Mouse (Mus musculus) c-Kit-positive CD71-negative TER-119-negative erythroid progenitor cells, embryonic 14.5 days (primary cell): ENCODE data around the gene Eya3.
"Not testable (repeated sequence)": the region's sequence is repeated elsewhere in the genome, so short reads cannot be mapped to it uniquely, and the experiment has no call there.

Experiments
- DNase-seq: peaks from one replicate; pipeline ENCODE4 v3.0.0-alpha.2; 2013; ENCODE audit warnings: low read depth

Gene Eya3

GRCm38 (mm10) chr4:132647439-132647838 lies 8.7 kb downstream of the Eya3 start:
- DNase-seq = no peak

DNA sequence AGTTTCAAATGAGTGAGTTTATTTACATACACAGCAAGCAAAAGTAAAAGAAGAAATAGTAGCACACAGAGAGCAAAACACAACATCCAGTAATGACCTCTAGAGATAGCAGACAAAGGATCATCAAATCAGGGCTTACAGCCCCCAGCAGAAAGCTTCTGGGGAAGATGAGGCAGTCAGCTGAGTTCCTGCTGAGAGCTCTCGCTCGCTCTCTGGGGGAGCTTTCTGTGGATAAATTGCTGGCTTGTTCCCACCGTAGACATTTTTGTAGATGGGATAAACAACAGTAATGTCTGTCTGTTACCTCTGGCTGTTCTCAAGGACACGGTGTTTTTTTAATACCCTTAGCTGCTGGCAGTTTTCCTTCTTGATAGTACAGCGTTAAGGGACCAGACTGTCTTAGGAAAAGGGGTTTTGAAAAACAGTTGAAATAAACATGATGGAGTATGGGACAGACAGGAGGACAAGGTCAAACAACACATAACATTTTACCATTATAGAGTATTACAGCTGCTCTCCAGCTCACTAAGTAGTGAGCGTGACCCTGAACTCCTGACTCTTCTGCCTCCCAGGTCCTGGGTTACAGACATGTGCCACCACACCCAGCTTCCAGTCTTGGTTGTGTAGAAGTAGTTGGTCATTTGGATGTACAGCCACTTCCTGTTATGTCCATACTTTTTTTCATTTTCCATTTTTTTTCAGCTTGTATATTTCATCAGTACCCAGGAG lies 10.6 kb downstream of the Eya3 start:
- DNase-seq = no peak

DNA sequence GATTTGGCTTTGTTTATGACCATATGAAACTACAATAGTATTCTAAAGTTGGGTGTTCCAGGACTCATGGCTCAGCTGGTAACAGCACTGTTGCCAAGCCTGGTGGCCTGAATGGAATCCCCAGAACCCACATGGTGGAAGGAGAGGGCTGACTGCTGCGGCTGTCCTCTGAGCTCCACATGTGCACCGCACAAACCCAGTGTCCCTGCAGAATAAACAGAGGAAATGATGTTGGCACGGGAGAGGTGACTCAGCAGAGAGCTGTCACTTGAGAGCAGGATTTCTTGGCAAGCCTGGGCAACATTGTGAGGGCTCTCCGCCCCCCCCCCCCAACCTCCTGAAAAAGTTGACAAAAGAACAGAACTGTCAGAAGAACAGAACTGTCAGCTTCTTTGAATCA lies 14.1 kb downstream of the Eya3 start:
- DNase-seq = peak; percentile 26

GRCm38 (mm10) chr4:132653799-132654198 lies 15.0 kb downstream of the Eya3 start:
- DNase-seq = no peak

DNA sequence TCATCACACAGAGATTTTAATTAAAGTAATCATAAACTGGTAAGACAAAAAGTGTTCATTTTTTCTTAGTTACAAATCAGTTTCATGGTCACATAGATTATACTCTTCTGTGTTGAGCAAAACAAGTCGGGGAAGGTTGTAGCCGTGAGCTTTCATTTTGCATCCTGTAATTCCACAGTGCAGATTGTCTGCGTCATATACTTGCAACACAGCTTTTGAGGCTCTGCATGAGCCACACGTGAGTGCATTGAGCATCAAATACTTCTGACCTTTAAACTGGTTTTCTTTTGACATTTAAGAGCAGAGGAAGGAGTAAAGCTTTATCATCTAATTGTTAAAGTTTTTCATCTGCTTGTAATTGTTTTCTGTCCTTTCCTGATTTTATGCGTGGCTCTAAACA lies 16.5 kb downstream of the Eya3 start:
- DNase-seq = no peak

GRCm38 (mm10) chr4:132659106-132659505 lies 20.3 kb downstream of the Eya3 start:
- no peak for DNase-seq

- DNase-seq = no peak
Measured at GRCm38 (mm10) chr4:132672697-132673096, 33.9 kb downstream of the Eya3 start.

DNA sequence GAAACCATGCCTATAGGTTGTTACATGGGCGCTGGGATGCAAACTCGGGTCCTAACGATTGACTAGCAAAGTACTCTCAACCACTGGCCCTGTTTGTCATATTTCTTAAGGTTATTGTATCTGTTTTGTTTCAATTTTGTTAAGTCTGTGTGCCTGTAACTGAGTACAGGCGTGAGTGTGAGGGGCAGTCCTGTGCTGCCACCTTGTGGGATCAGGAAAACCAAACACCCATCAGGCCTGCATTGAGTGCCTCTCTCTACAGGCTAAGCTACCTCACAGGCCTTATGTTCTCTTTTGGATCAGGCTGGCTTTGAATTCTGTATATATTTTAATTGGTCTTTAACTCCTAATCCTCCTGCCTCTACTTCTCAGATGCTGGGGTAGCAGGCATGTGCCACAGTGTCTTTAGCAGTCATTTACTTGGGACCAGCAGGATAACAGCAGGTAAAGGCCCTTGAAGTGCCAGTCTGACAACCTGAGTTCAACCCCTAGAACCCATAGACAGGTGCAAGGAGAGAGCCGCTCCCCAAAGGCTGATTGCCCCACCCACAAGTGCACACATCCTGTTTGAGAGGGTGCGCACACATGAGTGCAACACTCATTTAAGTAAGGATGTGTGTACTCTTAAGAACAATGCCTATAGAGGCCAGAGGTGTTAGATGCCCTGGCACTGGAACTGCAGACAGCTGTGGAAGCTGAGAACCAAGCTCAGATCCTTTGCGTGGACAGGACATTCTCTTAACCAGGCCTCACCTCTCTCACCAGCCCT lies 38.2 kb downstream of the Eya3 start:
- peak; percentile 29 for DNase-seq

DNA sequence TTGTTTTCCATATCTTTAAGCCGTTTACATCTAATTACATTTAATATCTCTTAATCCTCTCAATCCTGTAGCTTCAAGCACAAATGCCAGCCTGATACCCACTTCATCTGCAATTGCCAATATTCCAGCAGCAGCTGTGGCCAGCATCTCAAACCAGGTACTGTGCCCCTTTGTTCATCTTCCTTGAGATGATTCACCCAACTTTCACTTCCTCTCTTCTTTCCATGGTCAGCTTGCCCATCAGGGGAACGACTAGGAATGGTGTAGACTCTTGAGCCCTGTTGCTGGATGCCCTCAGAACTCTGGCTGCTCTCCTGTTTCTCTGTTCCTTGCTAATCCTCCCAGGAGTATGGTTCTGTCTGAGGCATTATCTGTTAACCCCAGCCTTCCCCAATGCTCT lies 50.8 kb downstream of the Eya3 start:
- no peak for DNase-seq

DNA sequence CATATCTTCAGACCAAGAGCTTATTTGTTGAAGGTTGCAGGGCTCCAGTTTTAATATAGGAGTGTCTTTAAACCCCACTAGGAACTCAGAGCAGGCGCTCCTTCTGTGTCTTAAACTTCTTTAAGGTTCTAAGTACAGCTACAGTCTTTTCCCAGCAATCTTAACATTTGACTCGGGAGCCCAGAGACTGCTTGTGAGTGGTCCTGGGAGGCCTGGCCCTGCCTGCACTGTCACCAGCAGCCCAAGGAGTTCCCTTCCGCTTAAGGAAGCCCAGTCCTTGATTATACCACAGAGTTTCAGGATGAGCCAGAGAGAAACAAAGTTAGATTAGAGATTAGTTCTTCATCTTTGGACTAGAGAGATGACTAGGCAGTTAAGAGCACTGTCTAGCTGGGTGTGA lies 54.6 kb downstream of the Eya3 start:
- no peak for DNase-seq

DNA sequence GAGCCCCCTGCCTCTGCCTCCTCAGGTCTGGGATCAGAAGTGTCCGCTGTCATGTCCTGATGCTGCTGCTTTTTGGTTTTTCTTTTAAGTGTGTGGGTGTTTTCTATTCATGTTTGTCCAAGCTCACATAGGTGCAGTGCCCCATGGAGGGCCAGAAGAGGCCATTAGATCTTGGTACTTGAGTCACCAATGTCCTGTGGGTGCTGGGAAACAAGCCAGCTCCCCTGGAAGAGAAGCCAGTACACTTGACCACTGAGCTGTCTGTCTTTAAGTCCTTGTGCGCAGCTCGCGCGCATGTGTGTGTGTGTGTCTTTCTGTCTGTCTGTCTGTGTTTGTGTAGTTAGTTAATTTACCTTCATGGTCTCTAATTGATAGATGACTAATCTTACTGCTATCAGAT lies 63.3 kb downstream of the Eya3 start:
- DNase-seq = no peak

DNA sequence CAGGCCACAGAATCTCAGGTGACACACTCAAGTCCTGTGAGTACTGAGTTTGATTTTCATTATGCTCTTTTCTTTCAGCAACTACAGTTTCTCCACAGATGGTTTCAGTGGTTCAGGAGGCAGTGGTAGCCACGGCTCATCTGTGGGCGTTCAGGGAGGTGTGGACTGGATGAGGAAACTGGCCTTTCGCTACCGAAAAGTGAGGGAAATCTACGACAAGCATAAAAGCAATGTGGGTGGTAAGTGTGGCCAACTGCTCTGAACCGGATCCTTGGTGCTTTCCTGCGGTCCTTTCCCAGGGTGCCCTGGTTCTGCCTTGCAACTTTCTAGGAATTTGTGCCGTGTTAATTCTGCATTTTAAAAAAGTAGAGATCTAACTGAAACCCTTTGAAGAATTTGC lies 68.1 kb downstream of the Eya3 start:
- no peak for DNase-seq

GRCm38 (mm10) chr4:132713181-132713580 lies 74.4 kb downstream of the Eya3 start:
- no peak for DNase-seq

DNA sequence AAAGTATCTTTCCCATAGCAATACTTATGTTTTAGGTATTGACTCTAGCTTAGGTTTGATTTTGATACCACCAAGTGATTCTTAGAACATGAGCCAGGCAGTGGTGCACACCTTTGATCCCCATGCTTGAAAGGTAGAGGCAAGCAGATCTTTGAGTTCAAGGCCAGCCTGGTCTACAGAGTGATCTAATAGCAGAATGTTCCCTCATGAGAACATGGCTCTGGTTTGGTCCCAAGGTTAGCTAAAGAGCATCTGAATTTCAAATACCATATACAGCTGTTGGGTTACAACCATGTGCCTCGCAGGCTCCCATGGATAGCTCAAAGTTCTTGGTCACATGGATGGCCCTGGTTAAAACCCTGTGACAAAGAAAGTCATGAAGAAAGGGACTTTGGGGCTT lies 79.5 kb downstream of the Eya3 start:
- DNase-seq = no peak

DNA sequence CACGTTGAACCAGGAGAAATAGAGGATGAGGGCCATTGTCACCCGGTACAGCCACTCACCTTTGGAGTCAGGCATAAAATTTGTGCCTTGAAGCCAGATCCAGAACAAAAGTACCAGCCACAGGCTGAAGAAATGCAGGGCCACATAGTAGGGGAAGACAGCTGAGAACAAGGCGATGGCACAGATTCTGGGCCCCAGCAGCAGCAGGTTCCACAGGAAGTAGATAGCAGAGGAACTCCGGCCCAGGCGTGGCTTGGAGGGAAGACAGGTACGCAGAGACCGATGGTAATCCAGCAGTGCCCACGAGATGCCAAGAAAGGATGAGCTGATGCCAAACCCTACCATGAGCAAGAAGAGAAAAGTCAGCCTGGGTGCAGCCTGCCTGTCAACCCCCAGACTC lies 89.4 kb downstream of the Eya3 start:
- DNase-seq = no peak

DNA sequence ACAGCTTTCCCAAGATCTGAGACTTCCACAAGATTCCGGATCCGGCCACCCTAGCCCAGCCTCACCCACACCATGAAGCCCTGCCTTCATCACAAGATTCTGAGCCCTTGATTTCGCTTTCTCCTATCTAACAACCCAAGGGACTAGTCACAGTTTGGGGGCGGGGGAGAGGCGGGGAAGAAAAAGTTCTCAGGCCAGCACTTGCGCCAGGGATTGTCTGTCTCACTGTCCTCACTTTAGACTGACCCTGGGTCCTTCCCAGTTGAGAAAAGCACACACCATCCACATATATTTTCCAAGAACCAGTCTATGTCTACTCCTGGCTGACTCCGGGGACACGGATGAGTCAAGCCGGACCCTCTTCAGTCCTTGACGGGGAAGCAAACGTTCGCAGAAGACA lies 92.8 kb downstream of the Eya3 start:
- DNase-seq = no peak

DNA sequence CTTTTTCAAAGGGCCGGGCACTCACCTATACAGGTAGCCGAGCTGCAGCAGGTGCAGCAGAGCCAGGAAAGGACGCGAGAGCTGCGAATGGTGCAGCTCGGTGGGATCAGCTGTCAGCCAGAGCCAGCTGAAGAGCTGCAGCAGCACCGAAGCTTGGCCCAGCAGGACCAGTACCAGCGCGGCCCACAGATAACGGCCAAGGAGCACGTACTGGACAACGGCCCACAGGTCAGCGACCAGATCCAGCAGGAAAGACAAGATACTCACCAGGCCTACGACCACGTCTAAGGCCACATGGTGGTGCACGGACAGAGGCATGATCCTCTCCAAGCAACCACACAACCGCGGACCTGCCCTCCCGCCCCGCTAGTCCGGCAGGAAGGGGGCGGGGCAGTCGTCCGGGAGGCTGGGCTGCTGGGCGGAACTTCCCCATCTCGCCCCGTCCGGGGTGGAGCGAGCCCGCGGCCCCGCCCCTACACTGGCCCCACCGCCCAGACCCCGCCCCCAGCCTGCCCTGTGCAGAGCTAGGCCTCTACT lies 93.4 kb downstream of the Eya3 start, which contains the start of gene Xkr8:
Gene Xkr8 (minus strand): TSS at position 399 of the 537 bp plus-strand sequence.
- peak; percentile 78 for DNase-seq

GRCm38 (mm10) chr4:132733071-132733770 lies 94.4 kb downstream of the Eya3 start:
- DNase-seq = no peak

GRCm38 (mm10) chr4:132734766-132735165 lies 96.0 kb downstream of the Eya3 start:
- DNase-seq = no peak

GRCm38 (mm10) chr4:132735389-132735788 lies 96.6 kb downstream of the Eya3 start:
- DNase-seq = no peak

DNA sequence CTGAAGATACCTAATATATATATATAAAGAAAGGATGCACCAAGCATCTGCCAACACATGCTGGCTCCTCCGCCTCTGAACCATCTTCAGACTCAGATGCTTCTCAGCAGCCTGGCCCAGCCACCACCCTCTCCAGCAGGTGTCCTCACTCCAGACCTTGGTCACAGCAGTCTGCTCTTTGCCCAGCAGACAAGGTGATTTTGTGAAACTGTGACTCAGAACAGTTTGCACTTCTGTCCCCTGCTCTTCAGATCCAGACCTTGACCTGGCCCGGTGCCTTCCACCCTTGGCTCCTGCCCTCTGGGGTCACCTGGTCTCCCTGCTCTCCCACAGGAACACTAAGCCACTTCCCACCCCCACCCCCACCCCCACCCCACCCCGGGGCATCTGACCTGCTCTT lies 97.1 kb downstream of the Eya3 start:
- no peak for DNase-seq

DNA sequence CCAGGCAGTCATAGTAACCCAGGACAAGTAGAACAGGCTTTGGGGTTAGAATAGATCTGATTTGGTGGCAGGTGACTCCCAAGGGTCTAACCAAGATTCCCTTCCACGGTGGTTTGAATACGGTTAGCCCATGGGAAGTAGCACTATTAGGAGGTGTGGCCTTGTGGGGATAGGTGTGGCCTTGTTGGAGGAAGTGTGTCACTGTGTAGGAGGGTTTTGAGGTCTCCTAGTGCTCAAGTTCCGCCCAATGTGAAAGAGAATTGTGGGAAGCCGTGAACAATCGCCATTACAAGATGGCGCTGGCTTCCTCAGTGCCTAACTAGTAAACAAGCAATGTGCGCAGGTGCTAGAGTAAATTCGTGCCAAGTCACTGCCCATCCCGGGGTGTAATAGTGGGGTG lies 98.4 kb downstream of the Eya3 start:
- not testable (repeated sequence) for DNase-seq

- DNase-seq = no peak
Measured at GRCm38 (mm10) chr4:132741491-132741890, 102.7 kb downstream of the Eya3 start.
